Mouse (Mus musculus): ENCODE measurements around the gene Fbxl15.

GRCm38 (mm10) chr19:46309651-46310305, 18.2 kb upstream of the Fbxl15 start:
- TF ChIP-seq CTCF (IDR thresholded peaks at IDR 0.05; ENCODE audit: control insufficient read depth, insufficient read depth, insufficient read length) (no peak), MAX (IDR thresholded peaks at IDR 0.05) (no peak), MYOD1 (IDR thresholded peaks at IDR 0.05; ENCODE audit: control insufficient read depth, insufficient read length, low read depth) (no peak), FOSL1 (IDR thresholded peaks at IDR 0.05; ENCODE audit: insufficient read depth, low read length, poor library complexity, severe bottlenecking) (no peak)
